Mouse (Mus musculus): ENCODE data around the gene Lrrc1. TPM values are rescaled to one million over a fixed set of nuclear protein-coding genes. Genes with fewer than 3 reads are reported as not detected.

Lrrc1 gene
- polyA plus RNA-seq, 1 experiment from 2014 or later = 18.6 TPM

DNA sequence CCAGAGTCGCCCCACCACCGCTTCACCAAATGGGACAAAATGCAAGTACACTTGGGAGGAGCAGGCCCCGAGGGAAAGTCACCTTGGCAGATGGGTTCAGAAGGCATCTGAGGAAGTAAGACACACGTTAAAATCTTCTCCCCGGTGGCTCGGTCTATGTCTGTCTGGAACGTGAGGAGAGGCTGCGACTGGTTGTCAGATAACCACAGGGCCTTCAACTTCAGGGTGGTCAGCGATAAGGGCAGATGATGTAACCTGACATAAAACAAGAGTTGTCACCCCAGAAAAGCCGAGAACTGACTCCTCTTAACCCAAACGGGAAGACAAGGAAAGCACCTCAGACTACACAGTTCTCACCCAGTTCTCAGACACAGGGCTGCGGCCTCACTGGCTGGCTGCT lies 109.7 kb downstream of the Lrrc1 start:
- Histone ChIP-seq H3K27ac (ENCODE audit: low read depth, low read length) (no peak overlapping the region), H3K4me2 (replicated peaks; ENCODE audit: low read depth, low read length) (no peak overlapping the region), H3K9ac (ENCODE audit: low read depth, low read length) (no peak overlapping the region), H3K4me3 (ENCODE audit: low read length) (no peak overlapping the region), H3K27me3 (ENCODE audit: control insufficient read depth, insufficient read depth, low read length) (no peaks in the 10 kb centered on the region), H3K36me3 (ENCODE audit: control insufficient read depth, insufficient read depth, low read length) (peaks cover 4% of the 10 kb centered on the region; the same call in 1 of the 2 replicates), H3K4me1 (ENCODE audit: control insufficient read depth, insufficient read depth, low read length) (0 out of 2 replicates have a peak, but pooled peaks cover 8% of the 10 kb centered on the region), H3K9me3 (ENCODE audit: control insufficient read depth, low read length) (no peaks in the 10 kb centered on the region)
- WGBS = 70% methylated on average over 12 of the region's 12 CpGs
- no peak for ATAC-seq (ENCODE audit: low FRiP score, low TSS enrichment)

DNA sequence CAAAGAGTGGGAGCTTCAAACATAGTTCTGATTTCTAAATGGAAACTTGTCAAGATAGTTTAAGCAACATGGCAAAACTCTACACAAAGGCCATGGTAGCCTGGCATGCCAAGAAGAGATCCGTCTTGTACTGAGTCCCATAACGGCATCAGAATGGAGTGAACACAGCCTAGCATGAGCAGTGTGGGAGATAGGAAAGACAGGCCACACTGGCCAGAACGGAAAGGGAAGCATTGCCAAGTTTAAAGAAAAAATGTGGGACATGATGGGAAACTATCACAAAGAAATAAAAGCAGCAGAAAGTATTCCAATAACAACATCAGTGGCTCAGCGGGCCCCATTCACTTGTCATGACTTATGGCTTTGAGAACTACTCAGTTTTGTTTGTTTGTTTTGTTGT lies 111.2 kb downstream of the Lrrc1 start:
- no peak for ATAC-seq (ENCODE audit: low FRiP score, low TSS enrichment)
- Histone ChIP-seq H3K4me2 (replicated peaks; ENCODE audit: low read depth, low read length) (no peak overlapping the region), H3K4me1 (ENCODE audit: control insufficient read depth, insufficient read depth, low read length) (peaks cover 14% of the 10 kb centered on the region), H3K9ac (ENCODE audit: low read depth, low read length) (no peak overlapping the region), H3K36me3 (ENCODE audit: control insufficient read depth, insufficient read depth, low read length) (peaks cover 4% of the 10 kb centered on the region; the same call in 1 of the 2 replicates), H3K4me3 (ENCODE audit: low read length) (no peak overlapping the region), H3K9me3 (ENCODE audit: control insufficient read depth, low read length) (no peaks in the 10 kb centered on the region), H3K27ac (ENCODE audit: low read depth, low read length) (no peak overlapping the region), H3K27me3 (ENCODE audit: control insufficient read depth, insufficient read depth, low read length) (no peaks in the 10 kb centered on the region)
- WGBS = 76% methylated on average over 4 of the region's 4 CpGs

DNA sequence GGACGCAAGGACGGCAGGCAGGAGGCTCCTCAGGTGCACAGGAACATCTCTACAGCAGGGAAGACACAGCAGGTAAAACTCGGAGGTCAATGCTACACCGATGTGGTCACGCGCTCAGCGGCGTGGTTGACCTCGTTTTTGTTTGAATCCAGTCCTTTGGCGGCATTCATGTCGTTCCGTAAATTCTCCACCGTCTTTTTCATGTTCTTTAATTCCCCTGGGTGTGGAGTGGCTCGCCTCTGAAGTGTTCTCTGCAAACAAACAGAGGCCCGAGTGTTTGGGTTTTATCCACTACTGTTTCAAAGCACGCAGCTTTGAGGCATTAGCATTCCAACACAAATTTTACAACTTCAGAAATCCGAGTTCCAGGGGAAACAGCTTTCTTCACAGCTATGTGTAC lies 112.6 kb downstream of the Lrrc1 start:
- no peaks in the 10 kb centered on the region for H3K27me3 ChIP-seq (ENCODE audit: control insufficient read depth, insufficient read depth, low read length)
- no peak overlapping the region for H3K27ac ChIP-seq (ENCODE audit: low read depth, low read length)
- ATAC-seq (ENCODE audit: low FRiP score, low TSS enrichment) = no peak
- no peak overlapping the region for H3K9ac ChIP-seq (ENCODE audit: low read depth, low read length)
- H3K4me2 ChIP-seq (replicated peaks; ENCODE audit: low read depth, low read length) = no peak overlapping the region
- H3K4me1 ChIP-seq (ENCODE audit: control insufficient read depth, insufficient read depth, low read length) = peaks cover 27% of the 10 kb centered on the region
- H3K4me3 ChIP-seq (ENCODE audit: low read length) = no peak overlapping the region
- no peaks in the 10 kb centered on the region for H3K9me3 ChIP-seq (ENCODE audit: control insufficient read depth, low read length)
- peaks cover 4% of the 10 kb centered on the region; the same call in 1 of the 2 replicates for H3K36me3 ChIP-seq (ENCODE audit: control insufficient read depth, insufficient read depth, low read length)
- WGBS = 70% methylated on average over 17 of the region's 17 CpGs

DNA sequence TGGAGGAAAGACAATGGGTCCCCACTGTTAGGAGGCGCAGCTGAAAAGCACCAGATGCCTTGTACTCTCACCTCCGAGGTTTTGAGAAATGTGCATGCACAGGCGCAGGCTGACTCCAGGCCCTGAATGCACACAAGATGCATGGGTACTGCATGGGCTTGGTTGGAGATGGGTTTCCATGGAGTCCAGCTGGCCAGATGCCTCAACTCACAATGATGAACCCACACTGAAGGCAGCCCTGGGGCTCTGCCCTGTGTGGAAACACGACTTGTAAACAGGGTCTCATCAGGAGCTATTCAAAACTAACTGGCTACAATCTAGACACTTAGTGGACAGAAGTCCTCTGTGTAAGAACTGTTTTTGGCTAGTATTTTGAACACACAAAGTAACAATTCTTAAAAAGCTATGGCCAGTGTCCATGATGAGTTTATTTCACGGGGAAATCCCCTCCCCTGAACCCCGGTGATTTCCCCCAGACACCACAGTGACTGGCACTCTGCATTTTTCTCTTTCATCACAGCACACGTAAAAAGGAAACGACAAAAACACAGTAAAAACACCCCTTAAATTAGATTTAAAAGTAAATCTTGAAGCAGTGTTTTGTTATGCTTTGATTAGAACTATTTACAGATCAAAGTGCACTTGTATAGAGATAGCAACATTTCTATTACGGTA lies 114.1 kb downstream of the Lrrc1 start:
- H3K27ac ChIP-seq (ENCODE audit: low read depth, low read length) = no peak overlapping the region
- H3K4me1 ChIP-seq (ENCODE audit: control insufficient read depth, insufficient read depth, low read length) = peaks cover 39% of the 10 kb centered on the region
- H3K27me3 ChIP-seq (ENCODE audit: control insufficient read depth, insufficient read depth, low read length) = no peaks in the 10 kb centered on the region
- no peak overlapping the region for H3K9ac ChIP-seq (ENCODE audit: low read depth, low read length)
- 78% methylated on average over 9 of the region's 9 CpGs for WGBS
- H3K4me3 ChIP-seq (ENCODE audit: low read length) = no peak overlapping the region
- H3K4me2 ChIP-seq (replicated peaks; ENCODE audit: low read depth, low read length) = no peak overlapping the region
- no peaks in the 10 kb centered on the region for H3K9me3 ChIP-seq (ENCODE audit: control insufficient read depth, low read length)
- no peak for ATAC-seq (ENCODE audit: low FRiP score, low TSS enrichment)
- H3K36me3 ChIP-seq (ENCODE audit: control insufficient read depth, insufficient read depth, low read length) = peaks cover 4% of the 10 kb centered on the region; the same call in 1 of the 2 replicates

DNA sequence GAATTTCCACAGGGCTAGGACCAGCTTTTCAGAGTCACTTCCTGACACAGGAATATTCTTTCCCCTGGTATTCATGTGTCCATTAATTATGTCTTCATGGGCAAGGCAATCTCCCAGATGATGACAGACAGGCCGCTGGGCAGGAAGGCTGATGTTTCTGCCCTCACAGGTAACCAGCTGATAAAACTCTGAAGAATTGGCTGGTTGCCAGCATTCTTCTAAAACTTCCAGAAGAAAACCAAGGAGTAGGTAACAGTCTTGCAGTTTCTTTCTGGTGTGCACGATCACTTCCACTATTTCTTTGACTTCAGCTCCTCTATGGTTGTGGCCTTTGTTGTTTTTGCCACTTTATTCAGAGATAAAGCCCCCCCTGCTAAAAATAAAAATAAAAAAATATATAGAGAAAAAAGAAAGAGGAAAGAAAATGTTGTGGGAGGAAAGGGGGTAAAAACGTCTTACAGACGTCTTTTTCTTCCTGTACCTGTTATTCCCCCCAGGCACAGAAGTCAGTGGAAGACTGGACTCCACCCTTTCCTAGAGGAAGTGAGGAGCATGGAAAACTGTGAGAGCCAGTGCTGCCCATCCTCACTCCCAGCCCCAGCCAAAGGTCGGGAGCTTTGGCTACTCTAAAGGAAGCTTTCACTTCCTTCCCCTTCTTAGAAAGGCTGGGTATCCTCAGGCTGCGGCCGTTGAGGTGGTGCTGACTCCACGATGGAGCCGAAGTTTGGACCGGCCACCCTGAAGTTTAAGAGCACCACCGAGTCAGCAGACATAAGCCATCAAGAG lies 115.2 kb downstream of the Lrrc1 start:
- ATAC-seq (ENCODE audit: low FRiP score, low TSS enrichment) = no peak
- H3K4me3 ChIP-seq (ENCODE audit: low read length) = no peak overlapping the region
- H3K27me3 ChIP-seq (ENCODE audit: control insufficient read depth, insufficient read depth, low read length) = no peaks in the 10 kb centered on the region
- H3K4me2 ChIP-seq (replicated peaks; ENCODE audit: low read depth, low read length) = no peak overlapping the region
- WGBS = 63% methylated on average over 11 of the region's 11 CpGs
- peaks cover 43% of the 10 kb centered on the region for H3K4me1 ChIP-seq (ENCODE audit: control insufficient read depth, insufficient read depth, low read length)
- H3K36me3 ChIP-seq (ENCODE audit: control insufficient read depth, insufficient read depth, low read length) = peaks cover 4% of the 10 kb centered on the region; the same call in 1 of the 2 replicates
- no peak overlapping the region for H3K27ac ChIP-seq (ENCODE audit: low read depth, low read length)
- H3K9ac ChIP-seq (ENCODE audit: low read depth, low read length) = no peak overlapping the region
- no peaks in the 10 kb centered on the region for H3K9me3 ChIP-seq (ENCODE audit: control insufficient read depth, low read length)

DNA sequence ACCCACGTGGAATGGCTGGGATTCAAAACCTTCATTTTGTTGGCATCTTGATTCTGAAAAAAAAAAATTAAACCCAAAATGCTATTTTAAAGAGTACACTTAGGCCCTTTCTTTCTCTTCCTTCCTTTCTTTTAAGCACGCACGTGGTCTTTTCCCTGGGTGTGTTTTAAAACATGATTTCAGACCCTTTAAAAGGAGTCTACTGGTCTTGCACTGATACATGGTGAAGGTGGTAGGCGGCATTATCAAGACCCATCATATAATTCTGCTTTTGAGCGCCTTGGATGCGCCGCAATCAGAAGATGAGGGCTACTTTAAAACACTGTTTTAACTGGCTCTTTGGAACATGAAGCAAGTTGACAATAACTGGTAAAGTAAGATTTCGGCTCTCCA lies 115.9 kb downstream of the Lrrc1 start:
- H3K9ac ChIP-seq (ENCODE audit: low read depth, low read length) = no peak overlapping the region
- 81% methylated on average over 8 of the region's 8 CpGs for WGBS
- no peak overlapping the region for H3K4me2 ChIP-seq (replicated peaks; ENCODE audit: low read depth, low read length)
- no peak overlapping the region for H3K4me3 ChIP-seq (ENCODE audit: low read length)
- H3K27ac ChIP-seq (ENCODE audit: low read depth, low read length) = peak overlapping the region; percentile 79; the same call in 1 of the 2 replicates
- H3K27me3 ChIP-seq (ENCODE audit: control insufficient read depth, insufficient read depth, low read length) = no peaks in the 10 kb centered on the region
- H3K9me3 ChIP-seq (ENCODE audit: control insufficient read depth, low read length) = no peaks in the 10 kb centered on the region
- H3K4me1 ChIP-seq (ENCODE audit: control insufficient read depth, insufficient read depth, low read length) = peaks cover 43% of the 10 kb centered on the region
- peaks cover 4% of the 10 kb centered on the region; the same call in 1 of the 2 replicates for H3K36me3 ChIP-seq (ENCODE audit: control insufficient read depth, insufficient read depth, low read length)
- no peak for ATAC-seq (ENCODE audit: low FRiP score, low TSS enrichment)

DNA sequence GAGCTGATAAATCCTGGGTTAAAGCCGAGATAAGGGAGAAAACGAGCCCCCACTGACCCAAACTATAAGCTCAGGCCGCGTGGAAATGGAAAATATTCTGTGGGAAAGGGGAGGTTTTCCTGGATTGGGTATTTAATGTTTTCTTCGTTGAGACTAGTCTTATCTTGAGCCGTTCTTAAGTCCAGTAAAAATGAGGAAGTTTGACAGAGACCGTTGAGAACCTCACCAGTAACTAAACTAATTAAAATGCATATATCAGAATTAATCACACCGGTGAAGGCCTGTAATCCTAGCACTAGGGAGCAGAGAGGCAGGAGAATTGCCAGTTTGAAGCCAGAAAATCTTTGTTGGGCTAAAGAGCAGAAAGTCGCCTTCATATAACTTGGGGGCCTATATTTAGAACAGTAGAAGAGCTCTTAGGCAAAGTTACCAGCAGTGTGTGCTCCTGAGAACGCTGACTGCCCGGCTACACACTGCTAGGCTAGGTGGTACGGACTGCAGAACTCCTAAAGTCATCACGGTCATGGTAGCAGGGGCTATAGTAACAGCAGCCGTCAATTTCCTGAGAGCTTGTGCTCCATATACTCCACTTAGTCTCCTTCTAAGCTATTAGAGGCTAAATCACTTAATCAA lies 116.4 kb downstream of the Lrrc1 start:
- ATAC-seq (ENCODE audit: low FRiP score, low TSS enrichment) = peak; percentile 1; the same call in 1 of the 2 replicates
- Histone ChIP-seq H3K4me2 (replicated peaks; ENCODE audit: low read depth, low read length) (peak overlapping the region; percentile 39), H3K4me1 (ENCODE audit: control insufficient read depth, insufficient read depth, low read length) (peaks cover 43% of the 10 kb centered on the region), H3K4me3 (ENCODE audit: low read length) (peak overlapping the region; percentile 7; the same call in 1 of the 2 replicates), H3K27ac (ENCODE audit: low read depth, low read length) (peak overlapping the region; percentile 79), H3K36me3 (ENCODE audit: control insufficient read depth, insufficient read depth, low read length) (peaks cover 4% of the 10 kb centered on the region; the same call in 1 of the 2 replicates), H3K9ac (ENCODE audit: low read depth, low read length) (peak overlapping the region; percentile 18; the same call in 1 of the 2 replicates), H3K27me3 (ENCODE audit: control insufficient read depth, insufficient read depth, low read length) (no peaks in the 10 kb centered on the region), H3K9me3 (ENCODE audit: control insufficient read depth, low read length) (no peaks in the 10 kb centered on the region)
- 21% methylated on average over 14 of the region's 14 CpGs for WGBS

DNA sequence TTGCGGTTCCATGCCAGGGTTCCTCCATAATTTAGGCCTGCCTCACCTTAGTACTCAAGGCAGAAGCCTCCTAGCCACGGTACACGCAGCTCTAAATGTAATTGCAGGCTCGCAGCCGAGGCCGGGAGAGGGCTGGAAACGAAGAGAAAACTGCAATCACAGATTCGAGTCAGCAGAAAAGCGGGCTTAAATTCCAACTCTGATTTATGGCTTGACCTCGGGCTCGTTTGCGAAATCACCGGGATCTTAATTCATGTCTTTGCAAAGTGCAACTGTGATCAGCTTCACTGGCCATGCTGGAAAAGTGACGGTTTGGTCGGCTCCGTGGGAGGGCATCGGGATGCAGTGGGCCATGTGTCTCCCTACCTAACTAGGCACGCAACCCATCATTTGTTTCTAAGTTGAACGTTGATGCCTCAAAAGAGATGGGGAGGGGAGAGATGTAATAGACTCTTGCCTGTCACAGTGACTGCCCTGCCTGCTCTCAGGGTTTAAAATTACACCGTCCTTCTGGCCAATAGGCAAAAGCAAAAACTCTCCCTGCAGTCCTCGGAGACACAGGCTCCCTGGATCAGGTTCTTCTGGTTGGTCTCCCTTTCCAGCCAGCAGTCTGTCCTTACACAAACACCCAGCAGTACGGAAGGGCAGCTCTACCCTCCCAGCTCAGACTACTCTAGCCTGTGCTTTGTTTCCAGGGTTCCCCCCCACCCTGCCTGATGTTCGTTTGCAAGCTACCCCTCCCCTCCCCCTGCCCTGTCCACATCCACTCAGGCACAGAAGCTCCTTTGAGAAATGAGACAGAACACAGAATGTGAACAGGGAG lies 117.2 kb downstream of the Lrrc1 start:
- peaks cover 4% of the 10 kb centered on the region; the same call in 1 of the 2 replicates for H3K36me3 ChIP-seq (ENCODE audit: control insufficient read depth, insufficient read depth, low read length)
- 6% methylated on average over 23 of the region's 23 CpGs for WGBS
- no peaks in the 10 kb centered on the region for H3K27me3 ChIP-seq (ENCODE audit: control insufficient read depth, insufficient read depth, low read length)
- peak overlapping the region; percentile 19; the same call in 1 of the 2 replicates for H3K9ac ChIP-seq (ENCODE audit: low read depth, low read length)
- peak; percentile 93 for ATAC-seq (ENCODE audit: low FRiP score, low TSS enrichment)
- H3K27ac ChIP-seq (ENCODE audit: low read depth, low read length) = peak overlapping the region; percentile 79
- peaks cover 43% of the 10 kb centered on the region for H3K4me1 ChIP-seq (ENCODE audit: control insufficient read depth, insufficient read depth, low read length)
- H3K4me3 ChIP-seq (ENCODE audit: low read length) = peak overlapping the region; percentile 7
- peak overlapping the region; percentile 39 for H3K4me2 ChIP-seq (replicated peaks; ENCODE audit: low read depth, low read length)
- H3K9me3 ChIP-seq (ENCODE audit: control insufficient read depth, low read length) = no peaks in the 10 kb centered on the region
